Mouse (Mus musculus) bone marrow macrophage, adult 2 months (primary cell): ENCODE results near the gene Sugp1.

Experiments
- CTCF ChIP-seq: IDR thresholded peaks from 2 replicates; pipeline ENCODE4 v1.5.1; 2012; ENCODE audit warnings: low read depth, mild to moderate bottlenecking, low read length, moderate library complexity
- POLR2A ChIP-seq: IDR thresholded peaks from 2 replicates; pipeline ENCODE4 v1.6.1; 2012; ENCODE audit warnings: mild to moderate bottlenecking, low read depth, low read length, borderline replicate concordance

GRCm38 (mm10) chr8:69998706-69999105 lies 43.9 kb upstream of the Sugp1 start:
- TF ChIP-seq CTCF (no peak), POLR2A (no peak)
